Mouse (Mus musculus) CD4-positive, CD25-positive, alpha-beta regulatory T cell, adult 4 months (primary cell): Measurements from ENCODE around the gene Srpk1. TPM values are rescaled to one million over a fixed set of nuclear protein-coding genes. Genes with fewer than 3 reads are reported as not detected.
"Not testable (repeated sequence)": the region's sequence is repeated elsewhere in the genome, so short reads cannot be mapped to it uniquely, and the experiment has no call there.

Experiments
- ATAC-seq: one replicate; pipeline ENCODE4 v1.8.0; 2017
- polyA plus RNA-seq, 2 experiments: library from polyadenylated mRNA; unstranded; fragments of 100-300 nt; shearing (Covaris generic); gene quantifications; one replicate each; pipeline ENCODE4 v1.2.1; 2017

The Srpk1 gene
- polyA plus RNA-seq, 2 experiments from 2014 or later, result 204 to 234 TPM

- ATAC-seq, result not testable (repeated sequence)
Measured at GRCm38 (mm10) chr17:28554021-28554420, 68.5 kb downstream of the Srpk1 start.

GRCm38 (mm10) chr17:28553040-28553793, 69.3 kb downstream of the Srpk1 start:
- peak; percentile 67 for ATAC-seq

GRCm38 (mm10) chr17:28549111-28549510, 73.4 kb downstream of the Srpk1 start, which contains the start of gene Clpsl2:
Gene Clpsl2, plus strand, starts transcription at chr17:28549411.
- no peak for ATAC-seq

GRCm38 (mm10) chr17:28548550-28548949, 74.0 kb downstream of the Srpk1 start:
- ATAC-seq, result no peak

- no peak for ATAC-seq
Measured at GRCm38 (mm10) chr17:28546925-28547324, 75.6 kb downstream of the Srpk1 start.

GRCm38 (mm10) chr17:28537881-28538280, 84.6 kb downstream of the Srpk1 start:
- no peak for ATAC-seq

Other genes starting within 250 kb of the Srpk1 start
- gene Fkbp5, start 105.2 kb downstream of the Srpk1 start, polyA plus RNA-seq, result 10 to 100 TPM; 17.4 to 17.8 TPM
- gene Armc12, start 91.9 kb downstream of the Srpk1 start, polyA plus RNA-seq, result not detected
- not detected for gene Clpsl2, start 73.3 kb downstream of the Srpk1 start, polyA plus RNA-seq
- gene Clps, start 61.9 kb downstream of the Srpk1 start, polyA plus RNA-seq, result not detected
- 1 to 10 TPM; 1.1 to 1.3 TPM for gene Lhfpl5, start 47.1 kb downstream of the Srpk1 start, polyA plus RNA-seq
- gene Slc26a8, start 67.5 kb upstream of the Srpk1 start, polyA plus RNA-seq, result under 1 TPM in 1 of 2 experiments, not detected in 1; 0.32 TPM
- gene Mapk14, start 68.6 kb upstream of the Srpk1 start, polyA plus RNA-seq, result 10 to 100 TPM; 17.8 to 20.7 TPM
- gene AC170998.1, start 103.4 kb upstream of the Srpk1 start, polyA plus RNA-seq, result 10 to 100 TPM; 10.1 TPM
- gene Mapk13, start 146.6 kb upstream of the Srpk1 start, polyA plus RNA-seq, result not detected
- gene Brpf3, start 178.4 kb upstream of the Srpk1 start, polyA plus RNA-seq, result 1 to 10 TPM; 1.1 to 2.2 TPM
- not detected for gene Pnpla1, start 235.7 kb upstream of the Srpk1 start, polyA plus RNA-seq